Mouse (Mus musculus): ENCODE data around the gene Rundc3a.
A peak's percentile ranks its signal among the peaks of the same experiment; 100 is the strongest.

The Rundc3a gene

GRCm38 (mm10) chr11:102436471-102436790 is 43.2 kb downstream of the Rundc3a start:
- DNase-seq, result no peak

GRCm38 (mm10) chr11:102437120-102438061 is 44.2 kb downstream of the Rundc3a start:
- peak; percentile 79 for DNase-seq

GRCm38 (mm10) chr11:102438212-102439092 is 45.2 kb downstream of the Rundc3a start:
- DNase-seq, result no peak

GRCm38 (mm10) chr11:102439093-102440082 is 46.2 kb downstream of the Rundc3a start:
- no peak for DNase-seq

GRCm38 (mm10) chr11:102440255-102440654 is 47.1 kb downstream of the Rundc3a start:
- no peak for DNase-seq

- no peak for DNase-seq
Measured at GRCm38 (mm10) chr11:102441434-102441833, 48.2 kb downstream of the Rundc3a start.

GRCm38 (mm10) chr11:102442089-102442488 is 48.9 kb downstream of the Rundc3a start:
- DNase-seq, result no peak

GRCm38 (mm10) chr11:102443740-102444139 is 50.5 kb downstream of the Rundc3a start:
- DNase-seq, result no peak

- no peak for DNase-seq
Measured at GRCm38 (mm10) chr11:102444321-102444720, 51.1 kb downstream of the Rundc3a start.

- DNase-seq, result no peak
Measured at GRCm38 (mm10) chr11:102444781-102445180, 51.6 kb downstream of the Rundc3a start.

- DNase-seq, result peak; percentile 54
Measured at GRCm38 (mm10) chr11:102445264-102445890, 52.2 kb downstream of the Rundc3a start.

GRCm38 (mm10) chr11:102445891-102446361 is 52.7 kb downstream of the Rundc3a start:
- peak; percentile 34 for DNase-seq

- DNase-seq, result no peak
Measured at GRCm38 (mm10) chr11:102446581-102447461, 53.6 kb downstream of the Rundc3a start.

- peak; percentile 72 for DNase-seq
Measured at GRCm38 (mm10) chr11:102447497-102447896, 54.3 kb downstream of the Rundc3a start, which contains the start of gene Fam171a2. Fam171a2 (minus strand) TSS chr11:102447682.

GRCm38 (mm10) chr11:102448327-102448726 is 55.1 kb downstream of the Rundc3a start:
- peak; percentile 66 for DNase-seq

- peak; percentile 62 for DNase-seq
Measured at GRCm38 (mm10) chr11:102449043-102450008, 56.1 kb downstream of the Rundc3a start.

All from right cerebral cortex, adult 18-20 months (tissue).